Mouse (Mus musculus): ENCODE measurements around the gene Rgp1. TPM values are rescaled to one million over a fixed set of nuclear protein-coding genes. Genes with fewer than 3 reads are reported as not detected.
A peak's percentile ranks its signal among the peaks of the same experiment; 100 is the strongest.

Gene Rgp1
- polyA plus RNA-seq, 1 experiment: 31.9 TPM

DNA sequence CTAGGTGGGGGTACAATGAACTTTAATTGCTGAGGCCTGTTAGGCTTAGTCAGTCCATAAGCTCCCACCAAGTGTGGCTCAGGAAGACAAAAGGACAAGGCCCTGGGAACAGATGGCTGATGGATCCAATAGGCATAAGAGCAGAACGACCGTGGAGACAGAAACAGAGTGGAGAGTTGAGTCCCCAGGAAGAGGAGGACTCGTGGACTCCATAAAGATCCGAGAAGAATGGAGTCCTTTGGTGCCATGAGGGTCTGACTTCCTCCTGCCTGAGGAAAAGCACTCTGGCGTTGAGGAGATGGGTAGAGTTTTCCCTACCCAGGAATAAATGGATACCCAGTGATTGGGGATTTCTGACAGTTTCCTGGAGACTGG is 52.1 kb downstream of the Rgp1 start:
- TF ChIP-seq CTCF (IDR thresholded peaks at IDR 0.05; ENCODE audit: extremely low read depth, insufficient read length, insufficient replicate concordance, low read depth, low read length) (no peak), POLR2A (IDR thresholded peaks at IDR 0.05; ENCODE audit: low read depth, low read length) (no peak)
- H3K36me3 ChIP-seq (ENCODE audit: control insufficient read depth, insufficient read depth, low read length): no peaks in the 10 kb centered on the region
- 39% methylated on average over 5 of the region's 5 CpGs for WGBS
- peaks cover 13% of the 10 kb centered on the region; the same call in 1 of the 2 replicates for H3K27me3 ChIP-seq (ENCODE audit: control insufficient read depth, insufficient read depth, low read length)
- H3K4me1 ChIP-seq (ENCODE audit: control insufficient read depth, insufficient read depth, insufficient read length, low read length): peaks cover 3% of the 10 kb centered on the region; the same call in 1 of the 2 replicates
- peak overlapping the region; percentile 45; the same call in 1 of the 2 replicates for H3K4me3 ChIP-seq (ENCODE audit: low read depth, low read length)
- H3K27ac ChIP-seq (ENCODE audit: insufficient read depth, low read depth, low read length): peak overlapping the region; percentile 12; the same call in 1 of the 2 replicates

DNA sequence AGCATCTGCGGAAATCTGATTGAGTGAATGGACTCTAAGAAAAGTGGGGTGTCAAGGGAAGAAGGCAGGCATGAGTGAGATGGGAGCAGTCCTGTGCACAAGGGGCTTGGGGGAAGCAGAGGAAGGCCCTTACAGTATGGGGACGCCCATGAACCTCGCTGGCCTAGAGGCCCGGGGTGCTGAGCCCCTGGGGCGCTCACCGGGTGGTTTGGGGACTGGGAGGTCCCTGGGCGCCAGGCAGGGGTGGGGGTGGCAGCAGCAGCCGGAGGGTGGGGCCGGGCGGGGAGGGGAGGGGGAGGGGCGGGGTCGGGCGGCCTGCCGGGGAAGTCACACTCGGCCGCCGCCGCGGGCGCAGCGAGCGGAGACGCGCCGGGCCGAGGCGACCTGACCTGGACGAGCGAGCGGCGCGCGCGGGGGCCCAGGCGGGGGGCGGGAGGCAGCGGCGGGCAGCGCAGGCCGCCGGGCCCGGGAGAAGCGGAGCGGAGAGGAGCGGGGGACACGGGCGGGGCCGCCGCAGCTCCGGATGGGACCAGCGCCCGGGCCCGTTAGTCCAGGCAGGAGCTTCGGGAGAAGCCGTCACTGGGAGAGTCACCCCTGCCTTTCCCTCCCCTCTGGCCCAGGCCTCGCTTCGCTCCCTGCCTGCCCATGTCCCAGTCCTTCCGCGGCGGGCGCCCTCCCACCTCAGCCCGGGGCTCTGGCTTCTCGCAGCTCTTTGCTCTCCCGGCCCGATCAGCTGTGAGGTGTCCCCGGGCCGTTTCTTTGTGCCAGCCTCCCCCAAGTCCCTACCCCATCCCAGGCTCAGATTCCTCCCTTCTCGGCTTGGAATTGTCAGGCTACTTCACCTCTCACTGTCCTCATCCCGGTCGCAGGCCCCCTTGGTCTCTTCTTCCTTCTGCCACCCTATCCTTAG is 52.8 kb downstream of the Rgp1 start, which contains the start of gene Npr2:
Gene Npr2, plus strand, starts transcription at position 890 of the 910 bp plus-strand sequence.
- 4% methylated on average over 58 of the region's 70 CpGs for WGBS
- Histone ChIP-seq H3K4me3 (ENCODE audit: low read depth, low read length) (peak within 1 kb of the TSS; percentile 61), H3K27me3 (ENCODE audit: control insufficient read depth, insufficient read depth, low read length) (peaks cover 13% of the 10 kb centered on the region; the same call in 1 of the 2 replicates), H3K36me3 (ENCODE audit: control insufficient read depth, insufficient read depth, low read length) (no peaks in the 10 kb centered on the region), H3K27ac (ENCODE audit: insufficient read depth, low read depth, low read length) (peak within 1 kb of the TSS; percentile 15; the same call in 1 of the 2 replicates), H3K4me1 (ENCODE audit: control insufficient read depth, insufficient read depth, insufficient read length, low read length) (peaks cover 3% of the 10 kb centered on the region; the same call in 1 of the 2 replicates)
- TF ChIP-seq CTCF (IDR thresholded peaks at IDR 0.05; ENCODE audit: extremely low read depth, insufficient read length, insufficient replicate concordance, low read depth, low read length) (no peak), POLR2A (IDR thresholded peaks at IDR 0.05; ENCODE audit: low read depth, low read length) (no peak)

DNA sequence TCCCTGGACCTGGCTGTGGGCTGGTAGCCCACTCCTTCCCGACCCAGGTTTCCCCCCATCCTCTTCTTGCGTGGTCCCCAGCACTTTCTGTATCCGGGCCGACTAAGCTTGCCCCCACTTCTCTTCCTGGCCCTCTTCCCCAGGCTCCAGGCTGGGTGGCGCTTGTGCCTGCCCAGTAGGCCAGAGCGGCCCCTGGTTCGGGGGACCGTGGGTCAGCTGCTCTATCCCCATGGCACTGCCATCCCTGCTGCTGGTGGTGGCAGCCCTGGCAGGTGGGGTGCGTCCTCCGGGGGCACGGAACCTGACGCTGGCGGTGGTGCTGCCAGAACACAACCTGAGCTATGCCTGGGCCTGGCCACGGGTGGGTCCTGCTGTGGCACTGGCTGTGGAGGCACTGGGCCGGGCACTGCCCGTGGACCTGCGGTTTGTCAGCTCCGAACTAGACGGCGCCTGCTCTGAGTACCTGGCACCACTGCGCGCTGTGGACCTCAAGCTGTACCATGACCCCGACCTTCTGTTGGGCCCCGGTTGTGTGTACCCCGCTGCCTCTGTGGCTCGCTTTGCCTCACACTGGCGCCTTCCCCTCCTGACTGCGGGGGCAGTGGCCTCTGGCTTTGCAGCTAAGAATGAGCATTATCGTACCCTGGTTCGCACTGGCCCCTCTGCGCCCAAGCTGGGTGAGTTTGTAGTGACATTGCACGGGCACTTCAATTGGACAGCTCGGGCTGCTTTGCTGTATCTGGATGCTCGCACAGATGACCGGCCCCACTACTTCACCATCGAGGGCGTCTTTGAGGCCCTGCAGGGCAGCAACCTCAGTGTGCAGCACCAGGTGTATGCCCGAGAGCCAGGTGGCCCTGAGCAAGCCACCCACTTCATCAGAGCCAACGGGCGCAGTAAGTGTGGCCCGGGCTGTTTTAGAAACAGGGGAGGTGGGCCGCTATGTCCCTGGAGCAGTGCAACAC is 53.7 kb downstream of the Rgp1 start:
- Histone ChIP-seq H3K36me3 (ENCODE audit: control insufficient read depth, insufficient read depth, low read length) (no peaks in the 10 kb centered on the region), H3K27ac (ENCODE audit: insufficient read depth, low read depth, low read length) (no peak overlapping the region), H3K4me3 (ENCODE audit: low read depth, low read length) (peak overlapping the region; percentile 61), H3K4me1 (ENCODE audit: control insufficient read depth, insufficient read depth, insufficient read length, low read length) (peaks cover 3% of the 10 kb centered on the region; the same call in 1 of the 2 replicates), H3K27me3 (ENCODE audit: control insufficient read depth, insufficient read depth, low read length) (peaks cover 13% of the 10 kb centered on the region; the same call in 1 of the 2 replicates)
- 61% methylated on average over 42 of the region's 42 CpGs for WGBS
- no peak for TF ChIP-seq POLR2A (IDR thresholded peaks at IDR 0.05; ENCODE audit: low read depth, low read length)
- no peak for TF ChIP-seq CTCF (IDR thresholded peaks at IDR 0.05; ENCODE audit: extremely low read depth, insufficient read length, insufficient replicate concordance, low read depth, low read length)

DNA sequence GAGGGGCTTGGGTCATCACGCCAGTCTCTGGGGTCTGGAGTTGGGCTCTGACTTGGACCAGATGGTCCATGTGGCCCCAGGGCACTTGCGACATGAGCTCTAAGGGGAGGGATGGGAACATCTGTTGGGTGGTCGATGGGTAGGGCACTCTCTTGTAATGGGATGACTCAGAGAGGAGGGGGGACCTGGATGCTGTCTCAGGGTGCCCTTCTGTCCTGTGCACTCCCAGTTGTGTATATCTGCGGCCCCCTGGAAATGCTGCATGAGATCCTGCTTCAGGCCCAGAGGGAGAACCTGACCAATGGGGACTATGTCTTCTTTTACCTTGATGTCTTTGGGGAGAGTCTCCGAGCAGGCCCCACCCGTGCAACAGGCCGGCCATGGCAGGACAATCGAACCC is 54.8 kb downstream of the Rgp1 start:
- H3K4me1 ChIP-seq (ENCODE audit: control insufficient read depth, insufficient read depth, insufficient read length, low read length): peaks cover 3% of the 10 kb centered on the region; the same call in 1 of the 2 replicates
- H3K27me3 ChIP-seq (ENCODE audit: control insufficient read depth, insufficient read depth, low read length): peaks cover 13% of the 10 kb centered on the region; the same call in 1 of the 2 replicates
- no peaks in the 10 kb centered on the region for H3K36me3 ChIP-seq (ENCODE audit: control insufficient read depth, insufficient read depth, low read length)
- H3K27ac ChIP-seq (ENCODE audit: insufficient read depth, low read depth, low read length): no peak overlapping the region
- no peak overlapping the region for H3K4me3 ChIP-seq (ENCODE audit: low read depth, low read length)
- no peak for TF ChIP-seq POLR2A (IDR thresholded peaks at IDR 0.05; ENCODE audit: low read depth, low read length)
- no peak for TF ChIP-seq CTCF (IDR thresholded peaks at IDR 0.05; ENCODE audit: extremely low read depth, insufficient read length, insufficient replicate concordance, low read depth, low read length)
- 84% methylated on average over 8 of the region's 8 CpGs for WGBS

DNA sequence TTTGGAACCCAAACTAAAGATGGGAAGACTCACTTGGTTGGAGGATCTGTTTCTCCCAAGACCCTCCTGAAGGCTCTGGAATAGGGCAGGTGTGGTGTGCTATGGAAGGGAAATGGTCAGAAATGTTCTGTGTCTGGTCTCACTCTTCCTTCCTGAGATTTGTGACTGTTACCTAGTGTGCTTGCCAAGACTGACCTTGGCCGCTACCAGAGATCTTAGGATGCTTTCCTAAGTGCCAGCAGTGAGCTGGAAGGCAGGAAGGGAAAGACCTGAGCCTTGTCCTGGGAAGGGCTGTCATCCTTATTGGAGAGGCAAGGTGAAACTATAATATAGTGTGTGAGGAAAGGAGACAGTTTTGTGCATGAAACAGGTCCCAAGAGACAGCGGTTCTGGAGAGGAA is 55.2 kb downstream of the Rgp1 start:
- H3K27me3 ChIP-seq (ENCODE audit: control insufficient read depth, insufficient read depth, low read length): peaks cover 13% of the 10 kb centered on the region; the same call in 1 of the 2 replicates
- no peaks in the 10 kb centered on the region for H3K36me3 ChIP-seq (ENCODE audit: control insufficient read depth, insufficient read depth, low read length)
- peaks cover 3% of the 10 kb centered on the region; the same call in 1 of the 2 replicates for H3K4me1 ChIP-seq (ENCODE audit: control insufficient read depth, insufficient read depth, insufficient read length, low read length)
- no peak for TF ChIP-seq POLR2A (IDR thresholded peaks at IDR 0.05; ENCODE audit: low read depth, low read length)
- no peak for TF ChIP-seq CTCF (IDR thresholded peaks at IDR 0.05; ENCODE audit: extremely low read depth, insufficient read length, insufficient replicate concordance, low read depth, low read length)
- H3K27ac ChIP-seq (ENCODE audit: insufficient read depth, low read depth, low read length): no peak overlapping the region
- no peak overlapping the region for H3K4me3 ChIP-seq (ENCODE audit: low read depth, low read length)
- 88% methylated on average over 2 of the region's 2 CpGs for whole genome bisulfite sequencing

DNA sequence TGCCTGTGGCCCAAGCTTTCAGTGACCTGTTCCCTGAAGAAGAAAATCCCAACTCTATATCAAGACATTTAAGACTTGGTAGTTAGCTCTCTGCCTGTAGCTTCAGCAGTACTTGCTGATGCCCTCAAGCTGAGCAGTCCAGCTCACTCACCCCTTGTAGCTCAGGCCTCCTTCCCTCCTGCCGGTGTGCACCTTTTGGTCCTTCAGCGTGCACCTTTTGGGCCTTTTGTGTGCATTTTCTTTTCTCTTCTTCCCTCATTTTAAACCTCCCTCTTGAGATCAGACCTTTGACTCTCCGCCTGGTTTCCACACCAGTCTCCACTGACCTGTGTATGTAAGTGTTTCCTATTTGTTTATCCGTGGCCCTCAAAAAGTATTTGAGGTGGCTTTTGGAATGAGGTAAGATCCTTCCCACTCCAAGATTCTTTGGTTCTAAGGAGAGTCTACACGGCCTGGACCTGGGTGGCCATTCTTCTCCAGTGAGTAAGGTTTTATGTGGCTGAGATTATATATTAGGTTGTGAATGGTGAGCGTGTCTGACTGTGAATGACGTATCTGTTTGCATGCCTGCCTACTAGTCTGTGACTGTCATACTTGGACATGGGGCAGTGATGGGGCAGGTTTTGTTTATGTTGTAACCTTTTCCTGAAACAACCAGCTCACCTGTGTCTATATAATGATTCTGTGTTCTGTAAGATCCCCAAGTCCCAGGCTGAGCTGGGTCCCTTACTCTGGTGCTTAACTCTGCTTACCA is 56.3 kb downstream of the Rgp1 start:
- Histone ChIP-seq H3K4me3 (ENCODE audit: low read depth, low read length) (no peak overlapping the region), H3K27me3 (ENCODE audit: control insufficient read depth, insufficient read depth, low read length) (peaks cover 13% of the 10 kb centered on the region; the same call in 1 of the 2 replicates), H3K4me1 (ENCODE audit: control insufficient read depth, insufficient read depth, insufficient read length, low read length) (peaks cover 3% of the 10 kb centered on the region; the same call in 1 of the 2 replicates), H3K27ac (ENCODE audit: insufficient read depth, low read depth, low read length) (no peak overlapping the region), H3K36me3 (ENCODE audit: control insufficient read depth, insufficient read depth, low read length) (no peaks in the 10 kb centered on the region)
- WGBS: 83% methylated on average over 7 of the region's 7 CpGs
- TF ChIP-seq CTCF (IDR thresholded peaks at IDR 0.05; ENCODE audit: extremely low read depth, insufficient read length, insufficient replicate concordance, low read depth, low read length): no peak
